Mouse (Mus musculus): ENCODE data around the gene Nhlrc4.
A peak's percentile ranks its signal among the peaks of the same experiment; 100 is the strongest.

The Nhlrc4 gene

GRCm38 (mm10) chr17:25925348-25925747 lies 19.4 kb downstream of the Nhlrc4 start:
- DNase-seq (ENCODE audit: low spot score in 2 of 2) = no peak

- peak in 1 of 2 experiments; percentile 60 for DNase-seq (ENCODE audit: low spot score in 2 of 2)
Observed at GRCm38 (mm10) chr17:25922120-25922519, 22.6 kb downstream of the Nhlrc4 start.

GRCm38 (mm10) chr17:25919786-25920642 lies 24.7 kb downstream of the Nhlrc4 start:
- DNase-seq (ENCODE audit: low spot score in 2 of 2) = peak; percentile 99 to 100

- peak in 1 of 2 experiments; percentile 73 for DNase-seq (ENCODE audit: low spot score in 2 of 2)
Observed at GRCm38 (mm10) chr17:25919144-25919785, 25.5 kb downstream of the Nhlrc4 start, which contains the start of gene Rab40c. TSS of gene Rab40c (minus strand) at chr17:25919727.

- peak in 1 of 2 experiments; percentile 12 for DNase-seq (ENCODE audit: low spot score in 2 of 2)
Observed at GRCm38 (mm10) chr17:25918037-25918750, 26.6 kb downstream of the Nhlrc4 start.

- peak in 1 of 2 experiments; percentile 12 for DNase-seq (ENCODE audit: low spot score in 2 of 2)
Observed at GRCm38 (mm10) chr17:25916931-25917647, 27.7 kb downstream of the Nhlrc4 start.

GRCm38 (mm10) chr17:25914295-25914694 lies 30.5 kb downstream of the Nhlrc4 start:
- no peak for DNase-seq (ENCODE audit: low spot score in 2 of 2)

- no peak for DNase-seq (ENCODE audit: low spot score in 2 of 2)
Observed at GRCm38 (mm10) chr17:25913877-25914275, 30.9 kb downstream of the Nhlrc4 start.

GRCm38 (mm10) chr17:25913186-25913876 lies 31.4 kb downstream of the Nhlrc4 start:
- DNase-seq (ENCODE audit: low spot score in 2 of 2) = peak in 1 of 2 experiments; percentile 24

GRCm38 (mm10) chr17:25911816-25912215 lies 32.9 kb downstream of the Nhlrc4 start:
- DNase-seq (ENCODE audit: low spot score in 2 of 2) = peak in 1 of 2 experiments; percentile 14

- no peak for DNase-seq (ENCODE audit: low spot score in 2 of 2)
Observed at GRCm38 (mm10) chr17:25907640-25908039, 37.1 kb downstream of the Nhlrc4 start.

GRCm38 (mm10) chr17:25903061-25903460 lies 41.7 kb downstream of the Nhlrc4 start:
- peak in 1 of 2 experiments; percentile 20 for DNase-seq (ENCODE audit: low spot score in 2 of 2)

GRCm38 (mm10) chr17:25900193-25900592 lies 44.6 kb downstream of the Nhlrc4 start:
- no peak for DNase-seq (ENCODE audit: low spot score in 2 of 2)

GRCm38 (mm10) chr17:25895891-25896290 lies 48.9 kb downstream of the Nhlrc4 start:
- no peak for DNase-seq (ENCODE audit: low spot score in 2 of 2)

- no peak for DNase-seq (ENCODE audit: low spot score in 2 of 2)
Observed at GRCm38 (mm10) chr17:25895415-25895814, 49.3 kb downstream of the Nhlrc4 start.

- peak; percentile 48 to 78 for DNase-seq (ENCODE audit: low spot score in 2 of 2)
Observed at GRCm38 (mm10) chr17:25893975-25894617, 50.7 kb downstream of the Nhlrc4 start.
